Mouse (Mus musculus): ENCODE measurements at regions not wholly inside any gene's neighbourhood (a gene's known extent, or its start where the extent isn't known, plus 50 kb on each side); places are given as distances from the start of the nearest gene placed in this dataset.

DNA sequence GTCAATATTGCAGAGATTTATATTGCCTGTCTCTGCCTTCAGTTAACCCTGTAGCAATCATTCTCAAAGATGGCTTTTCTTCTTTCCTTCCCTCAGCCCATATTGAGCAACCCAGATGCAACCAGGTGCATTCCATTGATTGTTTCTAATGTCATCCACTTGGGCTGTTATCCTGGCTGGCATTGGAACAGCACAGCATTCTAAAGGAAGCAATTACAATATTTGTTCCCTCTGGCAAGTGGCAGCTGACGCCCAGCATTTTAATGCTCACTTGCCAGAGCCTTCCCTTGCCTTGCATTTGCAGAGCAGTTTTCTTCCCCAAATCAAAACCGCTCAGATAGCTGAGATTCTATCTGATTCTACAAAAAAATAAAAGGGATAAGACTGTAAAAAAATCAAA, 798.0 kb downstream of the Ryr2 start:
- no peaks in the 10 kb centered on the region for H3K36me3 ChIP-seq (ENCODE audit: control insufficient read depth, insufficient read depth)
- H3K4me2 ChIP-seq (ENCODE audit: low read depth), result no peak overlapping the region
- no peaks in the 10 kb centered on the region for H3K79me2 ChIP-seq (ENCODE audit: control insufficient read depth, insufficient read depth)
- TF ChIP-seq MYOD1 (IDR thresholded peaks at IDR 0.05; ENCODE audit: control insufficient read depth in 1 of 3, insufficient read length in 2 of 3, low read depth in 2 of 3) (no peak), TCF12 (IDR thresholded peaks at IDR 0.05; ENCODE audit: insufficient read depth, poor library complexity, severe bottlenecking) (no peak), MYOG (IDR thresholded peaks at IDR 0.05; ENCODE audit: control insufficient read depth in 1 of 3, insufficient read depth in 1 of 3, insufficient read length in 2 of 3, low read depth in 2 of 3) (no peak), TCF3 (IDR thresholded peaks at IDR 0.05; ENCODE audit: insufficient read length, low read depth) (no peak), REST (IDR thresholded peaks at IDR 0.05; ENCODE audit: insufficient read depth, insufficient read length) (no peak), USF1 (IDR thresholded peaks at IDR 0.05; ENCODE audit: low read depth) (no peak), E2F4 (IDR thresholded peaks at IDR 0.05; ENCODE audit: insufficient read depth) (no peak), MAX (IDR thresholded peaks at IDR 0.05; ENCODE audit: low read depth) (no peak), POLR2AphosphoS2 (IDR thresholded peaks at IDR 0.05; ENCODE audit: insufficient read length, low read depth) (no peak), SRF (IDR thresholded peaks at IDR 0.05; ENCODE audit: control insufficient read depth, insufficient read length, low read depth) (no peak), CEBPB (IDR thresholded peaks at IDR 0.05; ENCODE audit: insufficient read depth, poor library complexity, severe bottlenecking) (no peak), POLR2A (IDR thresholded peaks at IDR 0.05; ENCODE audit: insufficient read length, low read depth) (no peak)
- no peak overlapping the region for H3ac ChIP-seq (ENCODE audit: control insufficient read depth, insufficient read length)
- H3K27me3 ChIP-seq (ENCODE audit: control insufficient read depth, insufficient read depth, insufficient read length), result no peaks in the 10 kb centered on the region
- no peak overlapping the region for H3K4me3 ChIP-seq

- TF ChIP-seq CEBPB (IDR thresholded peaks at IDR 0.05; ENCODE audit: insufficient read depth, poor library complexity, severe bottlenecking) (peak; percentile 75; the same call in 1 of the 2 replicates), POLR2A (IDR thresholded peaks at IDR 0.05; ENCODE audit: insufficient read length, low read depth) (no peak), MYOD1 (IDR thresholded peaks at IDR 0.05; ENCODE audit: control insufficient read depth in 1 of 3, insufficient read length in 2 of 3, low read depth in 2 of 3) (no peak), USF1 (IDR thresholded peaks at IDR 0.05; ENCODE audit: low read depth) (no peak)
These were observed 811.3 kb downstream of the Ryr2 start for GRCm38 (mm10) chr13:11295493-11295892.

DNA sequence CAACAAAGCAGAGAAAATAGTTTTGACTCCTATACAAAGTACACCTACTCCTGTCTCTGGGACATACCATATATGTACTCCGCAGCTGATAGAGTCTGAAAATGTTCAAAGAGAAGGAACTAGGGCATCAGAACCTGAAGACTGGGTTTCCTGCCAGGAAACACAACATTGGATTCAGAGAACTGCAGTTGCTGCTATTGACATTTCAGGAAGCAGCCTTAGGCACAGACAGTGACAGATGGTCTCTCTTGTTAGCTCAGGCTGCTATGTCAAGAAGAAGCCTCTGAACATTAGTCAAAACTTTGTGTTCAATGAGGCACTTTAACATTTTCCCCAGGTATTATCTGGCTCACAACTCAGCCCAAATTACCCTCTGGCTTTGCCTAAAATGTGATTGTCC, 812.1 kb downstream of the Ryr2 start:
- Histone ChIP-seq H3ac (ENCODE audit: control insufficient read depth, insufficient read length) (no peak overlapping the region), H3K36me3 (ENCODE audit: control insufficient read depth, insufficient read depth) (no peaks in the 10 kb centered on the region), H3K79me2 (ENCODE audit: control insufficient read depth, insufficient read depth) (no peaks in the 10 kb centered on the region), H3K27me3 (ENCODE audit: control insufficient read depth, insufficient read depth, insufficient read length) (no peaks in the 10 kb centered on the region), H3K4me2 (ENCODE audit: low read depth) (no peak overlapping the region), H3K4me3 (no peak overlapping the region)
- TF ChIP-seq MYOD1 (IDR thresholded peaks at IDR 0.05; ENCODE audit: control insufficient read depth in 1 of 3, insufficient read length in 2 of 3, low read depth in 2 of 3), result no peak
- TF ChIP-seq REST (IDR thresholded peaks at IDR 0.05; ENCODE audit: insufficient read depth, insufficient read length), result no peak
- TF ChIP-seq POLR2AphosphoS2 (IDR thresholded peaks at IDR 0.05; ENCODE audit: insufficient read length, low read depth), result no peak
- TF ChIP-seq TCF3 (IDR thresholded peaks at IDR 0.05; ENCODE audit: insufficient read length, low read depth), result no peak
- TF ChIP-seq MYOG (IDR thresholded peaks at IDR 0.05; ENCODE audit: control insufficient read depth in 1 of 3, insufficient read depth in 1 of 3, insufficient read length in 2 of 3, low read depth in 2 of 3), result no peak
- no peak for TF ChIP-seq POLR2A (IDR thresholded peaks at IDR 0.05; ENCODE audit: insufficient read length, low read depth)
- TF ChIP-seq CEBPB (IDR thresholded peaks at IDR 0.05; ENCODE audit: insufficient read depth, poor library complexity, severe bottlenecking), result no peak
- no peak for TF ChIP-seq USF1 (IDR thresholded peaks at IDR 0.05; ENCODE audit: low read depth)

More at GRCm38 (mm10) chr13:11295493-11295892, 811.3 kb downstream of the Ryr2 start:
- H3K27me3 ChIP-seq (ENCODE audit: control insufficient read depth, insufficient read depth, insufficient read length), result no peaks in the 10 kb centered on the region
- H3K4me3 ChIP-seq, result no peak overlapping the region
- no peaks in the 10 kb centered on the region for H3K79me2 ChIP-seq (ENCODE audit: control insufficient read depth, insufficient read depth)
- no peak overlapping the region for H3ac ChIP-seq (ENCODE audit: control insufficient read depth, insufficient read length)
- no peak overlapping the region for H3K4me2 ChIP-seq (ENCODE audit: low read depth)
- no peaks in the 10 kb centered on the region for H3K36me3 ChIP-seq (ENCODE audit: control insufficient read depth, insufficient read depth)

GRCm38 (mm10) chr13:11293750-11294149, 813.0 kb downstream of the Ryr2 start:
- no peak overlapping the region for H3K4me2 ChIP-seq (ENCODE audit: low read depth)
- no peaks in the 10 kb centered on the region for H3K27me3 ChIP-seq (ENCODE audit: control insufficient read depth, insufficient read depth, insufficient read length)
- no peak overlapping the region for H3K4me3 ChIP-seq
- H3K79me2 ChIP-seq (ENCODE audit: control insufficient read depth, insufficient read depth), result no peaks in the 10 kb centered on the region
- TF ChIP-seq CEBPB (IDR thresholded peaks at IDR 0.05; ENCODE audit: insufficient read depth, poor library complexity, severe bottlenecking) (peak; percentile 58; the same call in 1 of the 2 replicates), E2F4 (IDR thresholded peaks at IDR 0.05; ENCODE audit: insufficient read depth) (no peak), SRF (IDR thresholded peaks at IDR 0.05; ENCODE audit: control insufficient read depth, insufficient read length, low read depth) (no peak), MYOD1 (IDR thresholded peaks at IDR 0.05; ENCODE audit: control insufficient read depth in 1 of 3, insufficient read length in 2 of 3, low read depth in 2 of 3) (no peak), REST (IDR thresholded peaks at IDR 0.05; ENCODE audit: insufficient read depth, insufficient read length) (no peak), MAX (IDR thresholded peaks at IDR 0.05; ENCODE audit: low read depth) (no peak)
- H3K36me3 ChIP-seq (ENCODE audit: control insufficient read depth, insufficient read depth), result no peaks in the 10 kb centered on the region
- H3ac ChIP-seq (ENCODE audit: control insufficient read depth, insufficient read length), result no peak overlapping the region

DNA sequence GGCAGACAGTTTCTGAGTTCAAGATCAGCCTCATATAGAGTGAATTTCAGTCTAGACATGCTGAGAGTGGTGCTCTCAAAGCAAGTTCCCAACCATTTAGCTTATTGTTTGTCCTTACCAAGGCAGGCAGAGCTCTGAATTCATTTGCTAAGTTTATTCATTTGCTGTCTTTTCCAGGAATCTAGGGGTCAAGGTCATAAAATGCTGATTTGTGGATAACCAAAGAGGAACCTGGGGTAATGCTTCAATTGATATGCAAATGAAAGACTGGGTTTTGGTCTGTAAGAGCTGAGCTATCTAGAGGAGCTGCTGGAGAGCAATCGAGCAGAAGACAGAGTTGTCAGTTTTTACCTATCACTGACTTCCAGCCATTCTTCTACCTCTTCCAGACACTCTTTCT, 832.8 kb downstream of the Ryr2 start:
- no peak overlapping the region for H3K4me3 ChIP-seq
- H3K27me3 ChIP-seq (ENCODE audit: control insufficient read depth, insufficient read depth, insufficient read length), result no peaks in the 10 kb centered on the region
- no peak overlapping the region for H3ac ChIP-seq (ENCODE audit: control insufficient read depth, insufficient read length)
- H3K4me2 ChIP-seq (ENCODE audit: low read depth), result no peak overlapping the region
- no peaks in the 10 kb centered on the region for H3K36me3 ChIP-seq (ENCODE audit: control insufficient read depth, insufficient read depth)
- H3K79me2 ChIP-seq (ENCODE audit: control insufficient read depth, insufficient read depth), result no peaks in the 10 kb centered on the region
- TF ChIP-seq E2F4 (IDR thresholded peaks at IDR 0.05; ENCODE audit: insufficient read depth), result no peak
